Mouse (Mus musculus): Measurements from ENCODE around the gene Rnf34.

- TF ChIP-seq CTCF (IDR thresholded peaks at IDR 0.05) (no peak), EP300 (IDR thresholded peaks at IDR 0.05) (no peak)
These were observed 45.0 kb downstream of the Rnf34 start for GRCm38 (mm10) chr5:122894821-122895220.

Measured in lung, postnatal 0 days (tissue).